Mouse (Mus musculus) hindbrain, embryonic 16.5 days (tissue): ENCODE results near the gene Plekhg4. TPM values are rescaled to one million over a fixed set of nuclear protein-coding genes. Genes with fewer than 3 reads are reported as not detected.

Source experiments
- ATAC-seq: fragments of 200-750 bp; cut with Nextera tagmentation; 2 replicates; pipeline ENCODE4 v1.8.0; 2017; ENCODE audit warnings: moderate TSS enrichment, moderate library complexity
- H3K27ac ChIP-seq: fragments of 300-500 bp; sonication (generic); 2 replicates; pipeline ENCODE4 v1.5.1; 2014; ENCODE audit warnings: low read depth, mild to moderate bottlenecking, control low read depth, low read length, moderate library complexity
- H3K27me3 ChIP-seq: fragments of 300-500 bp; sonication (generic); replicated peaks from 2 replicates; pipeline ENCODE4 v1.6.1; 2014; ENCODE audit warnings: low read length; ENCODE audit not compliant: control insufficient read depth, insufficient read depth
- H3K36me3 ChIP-seq: fragments of 300-500 bp; sonication (generic); 2 replicates; pipeline ENCODE4 v1.6.1; 2014; ENCODE audit warnings: mild to moderate bottlenecking, low read length, moderate library complexity, mixed read lengths; ENCODE audit not compliant: control insufficient read depth, insufficient read depth
- H3K4me1 ChIP-seq: fragments of 300-500 bp; sonication (generic); 2 replicates; pipeline ENCODE4 v1.6.1; 2014; ENCODE audit warnings: low read depth, low read length; ENCODE audit not compliant: control insufficient read depth, insufficient read depth
- H3K4me2 ChIP-seq: fragments of 300-500 bp; sonication (generic); 2 replicates; pipeline ENCODE4 v1.6.1; 2014; ENCODE audit warnings: mild to moderate bottlenecking, low read length, control low read depth, moderate library complexity
- H3K4me3 ChIP-seq: fragments of 300-500 bp; sonication (generic); 2 replicates; pipeline ENCODE4 v1.5.1; 2014; ENCODE audit warnings: mild to moderate bottlenecking, low read length, control low read depth, moderate library complexity
- H3K9ac ChIP-seq: fragments of 300-500 bp; sonication (generic); 2 replicates; pipeline ENCODE4 v1.6.1; 2014; ENCODE audit warnings: low read depth, mild to moderate bottlenecking, control low read depth, low read length, moderate library complexity
- H3K9me3 ChIP-seq: fragments of 300-500 bp; sonication (generic); 2 replicates; pipeline ENCODE4 v1.6.1; 2014; ENCODE audit warnings: mild to moderate bottlenecking, low read length, moderate library complexity; ENCODE audit not compliant: control insufficient read depth
- WGBS: fragments of 180-500 bp; shearing (Covaris S2); extraction: QIAGEN DNeasy Blood & Tissue Kit; methylation state at CpG from one replicate; pipeline ENCODE4 v1.1.7; 2014; 5-methylcytosine and 5-hydroxymethylcytosine counted together
- polyA plus RNA-seq: library from polyadenylated mRNA; unstranded; fragments of >200 nt; fragmentation: Nextera tagmentation; extraction: Ambion mirVana; gene quantifications from 2 replicates; pipeline ENCODE4 v1.2.1, GENCODE M21; 2015

Plekhg4 gene
- polyA plus RNA-seq, 1 experiment from 2014 or later: 2.1 TPM

GRCm38 (mm10) chr8:105387151-105387550, 14.1 kb downstream of the Plekhg4 start:
- no peak overlapping the region for H3K9ac ChIP-seq
- H3K27ac ChIP-seq: no peak overlapping the region
- no peak overlapping the region for H3K4me2 ChIP-seq
- H3K27me3 ChIP-seq: no peaks in the 10 kb centered on the region
- H3K4me3 ChIP-seq: no peak overlapping the region
- H3K9me3 ChIP-seq: no peaks in the 10 kb centered on the region
- WGBS: 62% methylated on average over 1 of the region's 1 CpGs
- no peaks in the 10 kb centered on the region for H3K4me1 ChIP-seq
- no peak for ATAC-seq
- H3K36me3 ChIP-seq: no peaks in the 10 kb centered on the region

- Histone ChIP-seq H3K36me3 (no peaks in the 10 kb centered on the region), H3K4me2 (no peak overlapping the region), H3K4me3 (no peak overlapping the region), H3K27ac (no peak overlapping the region), H3K9me3 (no peaks in the 10 kb centered on the region), H3K4me1 (no peaks in the 10 kb centered on the region), H3K9ac (no peak overlapping the region), H3K27me3 (no peaks in the 10 kb centered on the region)
- WGBS: 75% methylated on average over 6 of the region's 6 CpGs
- ATAC-seq: no peak
Observed at GRCm38 (mm10) chr8:105389096-105389495, 16.0 kb downstream of the Plekhg4 start.

DNA sequence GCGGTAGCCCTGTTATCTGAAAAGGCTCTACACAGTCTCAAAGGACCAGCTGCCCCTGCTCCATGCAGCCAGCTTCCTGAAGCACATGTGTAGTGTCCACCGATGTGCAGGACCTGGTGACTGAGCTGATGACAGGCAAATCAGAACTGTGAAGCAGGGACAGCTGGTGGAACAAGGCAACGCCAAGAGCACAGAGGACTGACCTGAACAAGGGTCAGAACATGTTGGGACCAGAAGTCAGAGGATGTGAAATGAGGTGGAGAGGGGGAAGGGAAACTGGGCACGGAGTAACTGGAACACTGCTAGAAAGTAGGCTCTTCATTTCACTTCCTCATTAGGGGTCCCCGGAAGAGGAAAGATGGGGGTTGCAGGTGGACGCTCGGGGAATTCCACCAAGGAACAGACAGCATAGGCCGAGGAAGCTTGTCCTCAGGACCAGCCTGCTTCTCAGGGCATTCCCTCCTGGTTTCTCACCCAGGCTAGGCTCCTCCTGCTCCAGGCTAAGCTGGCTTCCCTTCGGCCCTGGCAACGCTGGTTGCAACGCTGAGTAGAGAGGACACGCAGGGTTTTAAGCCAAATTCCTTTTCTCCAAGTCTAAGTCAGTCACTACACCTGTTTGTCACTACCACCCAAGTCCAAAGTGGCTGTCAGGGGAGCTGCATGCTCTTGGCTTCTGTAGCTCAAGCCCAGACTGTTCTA, 20.2 kb downstream of the Plekhg4 start:
- H3K36me3 ChIP-seq: no peaks in the 10 kb centered on the region
- no peaks in the 10 kb centered on the region for H3K4me1 ChIP-seq
- H3K27me3 ChIP-seq: no peaks in the 10 kb centered on the region
- H3K27ac ChIP-seq: no peak overlapping the region
- no peak overlapping the region for H3K4me2 ChIP-seq
- WGBS: 95% methylated on average over 12 of the region's 12 CpGs
- no peak overlapping the region for H3K9ac ChIP-seq
- H3K9me3 ChIP-seq: no peaks in the 10 kb centered on the region
- no peak overlapping the region for H3K4me3 ChIP-seq
- ATAC-seq: no peak

DNA sequence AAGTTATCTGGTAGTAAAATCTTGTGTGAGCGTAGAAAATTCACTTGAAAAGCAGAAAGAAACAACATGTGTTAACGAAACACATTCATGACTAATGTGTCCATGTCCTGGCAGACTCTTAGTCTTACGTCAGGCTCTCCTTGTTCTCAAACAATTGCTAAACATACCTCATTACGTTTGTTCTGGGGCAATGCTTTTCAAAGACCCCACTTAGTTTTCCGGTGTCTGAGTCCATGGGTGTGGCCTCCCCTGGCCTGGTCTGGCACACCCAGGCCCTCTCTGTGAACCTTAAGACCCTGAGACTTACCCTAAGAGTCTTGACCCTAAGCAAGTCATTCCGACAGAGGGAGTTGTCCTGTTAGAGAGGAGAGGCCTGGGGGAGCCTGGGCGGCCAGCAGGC, 20.8 kb downstream of the Plekhg4 start:
- H3K9ac ChIP-seq: no peak overlapping the region
- WGBS: 57% methylated on average over 7 of the region's 7 CpGs
- ATAC-seq: no peak
- H3K27me3 ChIP-seq: no peaks in the 10 kb centered on the region
- no peaks in the 10 kb centered on the region for H3K4me1 ChIP-seq
- no peaks in the 10 kb centered on the region for H3K9me3 ChIP-seq
- H3K36me3 ChIP-seq: no peaks in the 10 kb centered on the region
- no peak overlapping the region for H3K4me2 ChIP-seq
- no peak overlapping the region for H3K27ac ChIP-seq
- no peak overlapping the region for H3K4me3 ChIP-seq

DNA sequence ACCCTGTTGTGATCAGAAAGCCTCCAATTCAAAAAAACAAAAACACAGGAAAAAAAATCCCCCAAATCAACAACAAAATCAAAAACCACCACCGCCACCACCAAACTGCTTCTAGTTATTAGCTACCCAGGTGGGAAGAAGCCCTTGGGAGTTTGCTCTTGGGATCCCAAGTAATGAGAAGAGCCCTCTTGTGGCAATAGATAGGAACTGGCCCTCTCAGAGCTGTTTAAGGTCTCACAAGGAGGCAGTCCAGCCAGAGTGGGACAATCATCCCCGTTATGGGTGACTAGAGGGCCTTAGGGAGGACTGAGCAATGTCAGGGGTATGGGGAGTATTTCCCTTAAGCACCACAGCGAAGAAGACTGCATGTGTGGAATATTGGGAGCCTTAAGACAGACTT, 24.7 kb downstream of the Plekhg4 start:
- 42% methylated on average over 3 of the region's 3 CpGs for WGBS

DNA sequence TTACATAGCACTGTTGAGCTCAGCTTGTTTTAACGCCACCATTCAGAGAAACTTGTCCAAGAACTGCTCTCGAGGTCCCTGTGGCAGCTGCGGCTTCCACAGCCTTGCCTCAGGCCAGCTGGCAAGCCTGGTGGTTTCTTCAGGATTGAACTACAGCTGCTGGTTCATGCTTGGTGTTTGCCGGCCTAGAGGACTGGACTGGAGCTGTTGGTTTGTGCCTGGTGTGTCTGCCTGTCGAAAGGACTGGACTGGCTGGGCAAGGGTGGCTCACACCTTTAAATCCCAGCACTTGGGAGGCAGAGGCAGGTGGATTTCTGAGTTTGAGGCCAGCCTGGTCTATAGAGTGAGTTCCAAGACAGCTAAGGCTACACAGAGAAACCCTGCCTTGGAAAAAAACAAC, 26.9 kb downstream of the Plekhg4 start:
- Histone ChIP-seq H3K9me3 (no peaks in the 10 kb centered on the region), H3K9ac (no peak overlapping the region), H3K4me2 (no peak overlapping the region), H3K27ac (no peak overlapping the region), H3K36me3 (no peaks in the 10 kb centered on the region), H3K27me3 (no peaks in the 10 kb centered on the region), H3K4me3 (no peak overlapping the region), H3K4me1 (no peaks in the 10 kb centered on the region)
- no peak for ATAC-seq
- WGBS: 86% methylated on average over 5 of the region's 5 CpGs

More for the DNA sequence above, 24.7 kb downstream of the Plekhg4 start:
- Histone ChIP-seq H3K9me3 (no peaks in the 10 kb centered on the region), H3K27me3 (no peaks in the 10 kb centered on the region), H3K4me3 (no peak overlapping the region), H3K9ac (no peak overlapping the region), H3K36me3 (no peaks in the 10 kb centered on the region), H3K27ac (no peak overlapping the region), H3K4me2 (no peak overlapping the region), H3K4me1 (no peaks in the 10 kb centered on the region)
- no peak for ATAC-seq

- 89% methylated on average over 8 of the region's 8 CpGs for WGBS
- no peaks in the 10 kb centered on the region for H3K4me1 ChIP-seq
Observed at GRCm38 (mm10) chr8:105403467-105403866, 30.4 kb downstream of the Plekhg4 start.

DNA sequence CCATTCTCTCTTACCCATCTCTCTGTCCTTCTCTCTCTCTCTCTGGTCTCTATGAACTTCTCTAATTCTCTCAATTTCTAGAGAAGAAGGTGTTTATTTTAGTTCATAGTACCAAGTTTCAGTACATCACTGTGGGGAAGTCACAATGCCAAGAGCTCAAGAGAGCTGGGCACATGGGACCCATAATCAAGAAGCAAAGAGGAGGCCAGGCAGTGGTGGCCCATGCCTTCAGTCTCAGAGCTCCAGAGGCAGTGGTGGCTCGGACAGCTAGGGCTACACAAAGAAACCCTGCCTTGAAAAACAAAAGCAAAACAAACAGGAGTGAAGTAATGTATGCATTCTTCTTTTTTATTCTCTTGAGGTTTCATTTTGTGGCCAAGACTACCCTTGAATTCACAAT, 31.4 kb downstream of the Plekhg4 start:
- Histone ChIP-seq H3K4me1 (no peaks in the 10 kb centered on the region), H3K9me3 (no peaks in the 10 kb centered on the region), H3K27ac (no peak overlapping the region), H3K4me2 (no peak overlapping the region), H3K27me3 (no peaks in the 10 kb centered on the region), H3K9ac (no peak overlapping the region), H3K36me3 (no peaks in the 10 kb centered on the region), H3K4me3 (no peak overlapping the region)
- 38% methylated on average over 1 of the region's 1 CpGs for WGBS
- ATAC-seq: no peak

More at GRCm38 (mm10) chr8:105403467-105403866, 30.4 kb downstream of the Plekhg4 start:
- no peak for ATAC-seq
- H3K4me2 ChIP-seq: no peak overlapping the region
- H3K36me3 ChIP-seq: no peaks in the 10 kb centered on the region
- no peak overlapping the region for H3K27ac ChIP-seq
- no peaks in the 10 kb centered on the region for H3K27me3 ChIP-seq
- no peaks in the 10 kb centered on the region for H3K9me3 ChIP-seq
- H3K4me3 ChIP-seq: no peak overlapping the region
- no peak overlapping the region for H3K9ac ChIP-seq

DNA sequence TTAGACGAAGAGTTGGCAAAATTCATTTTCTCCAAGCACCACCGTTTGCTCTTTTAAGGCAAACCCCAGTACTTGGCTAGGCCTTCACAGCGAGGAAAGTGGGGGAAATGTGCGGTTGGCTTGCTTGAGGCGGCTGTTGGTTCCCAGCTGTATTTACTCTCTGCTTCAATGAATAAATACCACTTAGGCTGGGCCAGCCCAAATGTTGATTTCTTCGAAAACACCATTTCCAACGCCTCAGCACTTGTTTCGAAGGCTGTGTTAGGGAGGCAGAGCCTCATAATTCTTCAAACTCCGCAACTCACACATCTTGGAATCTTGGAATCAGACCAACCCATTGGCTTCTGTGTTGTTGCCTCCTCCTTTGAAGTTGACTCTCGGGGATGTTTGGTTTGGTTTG, 33.3 kb downstream of the Plekhg4 start:
- Histone ChIP-seq H3K36me3 (no peaks in the 10 kb centered on the region), H3K4me1 (no peaks in the 10 kb centered on the region), H3K4me2 (no peak overlapping the region), H3K9ac (no peak overlapping the region), H3K27me3 (no peaks in the 10 kb centered on the region), H3K27ac (no peak overlapping the region), H3K4me3 (no peak overlapping the region), H3K9me3 (no peaks in the 10 kb centered on the region)
- no peak for ATAC-seq
- WGBS: 72% methylated on average over 10 of the region's 10 CpGs
